Mouse (Mus musculus) adrenal gland, adult 18-20 months (tissue): ENCODE data around the gene Cog1. TPM values are rescaled to one million over a fixed set of nuclear protein-coding genes. Genes with fewer than 3 reads are reported as not detected.

Experiments used
- DNase-seq, 2 experiments: peaks; one replicate each; pipeline ENCODE4 v3.0.0; 2021 to 2022; ENCODE audit warnings: low spot score in 2 of 2
- long read RNA-seq, 2 experiments: library from polyadenylated mRNA; stranded (forward); transcript quantifications; one replicate each; pipeline ENCODE4 v2.0.0; 2021
- total RNA-seq, 2 experiments: library from RNA; stranded (reverse); gene quantifications; 1 replicate in 1 of 2; 2 replicates in 1 of 2; pipeline ENCODE4 v1.2.3; 2021

Cog1 gene
- total RNA-seq, result 10 to 100 TPM; 36.5 to 44.0 TPM
- long read RNA-seq, experiment 1, transcript Cog1-201 (14 exons, 3,935 nt), result major isoform, 27 of 71 reads
- long read RNA-seq, experiment 1, partial matches to known transcripts, result 14 of 71 reads
- long read RNA-seq, experiment 1, other reads (novel, unspliced or antisense), result 29 of 71 reads
- long read RNA-seq, experiment 2, transcript Cog1-201 (14 exons, 3,935 nt), result major isoform, 66 of 126 reads
- long read RNA-seq, experiment 2, partial matches to known transcripts, result 26 of 126 reads
- long read RNA-seq, experiment 2, other reads (novel, unspliced or antisense), result 34 of 126 reads

DNA sequence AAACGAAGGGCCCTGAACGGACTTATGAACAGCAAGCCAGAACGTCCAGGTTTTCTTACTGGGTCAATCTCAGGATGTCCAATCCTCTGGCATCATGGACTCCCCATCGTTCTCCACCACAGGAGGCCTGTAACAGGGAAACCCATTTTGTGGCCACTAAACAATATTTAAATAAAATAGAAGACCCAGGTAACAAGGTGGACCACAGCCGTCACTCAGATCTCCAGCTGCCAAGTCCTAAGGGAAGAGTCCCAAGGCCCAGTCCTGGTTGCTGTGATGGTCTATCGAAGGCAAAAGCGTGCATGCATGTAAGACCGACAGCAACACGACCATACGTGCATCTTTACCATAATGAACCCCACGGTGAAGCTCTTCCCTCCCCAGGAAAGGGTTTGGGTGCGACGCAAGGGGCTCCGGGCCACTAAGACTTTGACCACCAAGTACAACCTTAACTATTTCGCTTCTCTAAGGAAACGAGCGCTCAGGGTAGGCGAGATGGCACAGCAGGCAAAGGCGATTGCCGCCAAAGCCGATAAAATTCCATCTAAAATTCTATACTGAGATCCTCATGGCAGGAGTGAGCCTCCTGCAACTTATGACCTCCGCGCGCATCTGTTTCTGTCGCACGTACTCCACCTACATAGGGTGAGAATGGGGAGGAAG lies at the start of gene Cog1:
Gene Cog1, plus strand, starts transcription at position 480 of the 663 bp plus-strand sequence.
- no peak for DNase-seq

DNA sequence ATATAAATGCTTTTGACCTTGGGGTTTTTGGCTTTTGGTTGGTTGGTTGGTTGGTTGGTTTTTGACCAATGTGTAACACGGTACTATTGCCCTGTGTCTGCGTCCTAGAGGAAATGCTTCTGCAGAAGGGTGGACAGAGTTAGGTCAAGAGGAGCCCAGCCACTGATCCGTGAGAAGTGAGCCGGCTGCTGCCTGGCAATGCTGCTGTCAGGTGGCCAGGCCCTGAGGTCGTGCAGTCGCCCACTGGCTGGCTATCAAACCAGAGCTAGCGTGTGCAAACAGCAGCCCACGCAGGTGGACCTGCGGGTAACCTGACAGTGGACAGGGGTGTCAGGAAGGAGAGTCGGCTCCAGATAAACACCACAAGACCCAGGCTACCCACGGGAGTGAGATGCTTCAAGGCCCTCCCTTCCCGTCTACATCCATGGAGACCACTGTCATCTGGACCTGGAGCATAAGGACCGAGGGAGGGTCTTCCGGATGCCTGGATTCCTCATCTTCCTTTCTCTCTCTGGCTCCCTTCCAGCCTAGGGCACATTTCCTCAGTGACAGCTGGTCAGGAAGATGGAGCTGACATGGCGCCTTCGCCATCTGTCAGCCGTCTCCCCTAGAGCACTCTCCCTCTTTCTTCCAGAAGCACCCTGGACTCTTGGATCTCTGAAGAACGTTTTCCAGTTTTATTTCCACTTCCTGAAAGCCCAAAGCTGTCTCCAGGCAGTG lies 48.3 kb upstream of the Cog1 start:
- no peak for DNase-seq

DNA sequence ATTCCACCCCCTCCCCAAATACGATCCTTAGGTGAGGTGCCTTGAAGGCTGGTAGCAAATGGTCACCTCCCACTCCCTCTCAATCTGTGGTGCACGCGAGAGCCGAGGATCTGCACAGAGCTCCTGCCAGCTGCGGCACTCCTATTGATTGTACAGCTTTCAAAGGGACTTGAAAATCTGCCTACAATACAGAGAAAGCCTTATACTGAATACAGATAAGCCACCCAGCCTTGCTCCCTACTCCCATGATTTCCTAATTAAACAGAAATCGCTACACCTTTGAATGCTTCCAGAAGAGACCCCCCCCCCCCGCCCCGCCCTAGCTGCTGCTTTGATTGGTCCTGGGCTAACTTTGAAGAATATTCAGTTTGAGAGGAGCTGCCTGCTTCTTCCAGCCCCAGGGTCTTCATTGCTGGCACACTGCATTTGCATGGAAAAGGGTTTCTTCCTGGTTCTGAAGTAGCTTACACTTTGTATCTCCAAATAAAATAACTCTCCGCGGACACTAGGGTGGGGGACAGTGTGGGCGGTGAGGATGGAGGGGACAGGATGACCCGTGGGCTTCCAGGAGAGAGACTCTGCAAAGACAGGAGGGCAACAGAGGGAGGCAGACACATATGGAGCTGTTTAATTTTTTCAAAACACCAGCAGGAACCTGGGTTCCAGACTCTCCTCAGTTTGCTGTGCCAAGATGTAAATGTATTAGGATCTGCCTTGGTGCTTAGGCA lies 47.2 kb upstream of the Cog1 start:
- DNase-seq, result no peak

DNA sequence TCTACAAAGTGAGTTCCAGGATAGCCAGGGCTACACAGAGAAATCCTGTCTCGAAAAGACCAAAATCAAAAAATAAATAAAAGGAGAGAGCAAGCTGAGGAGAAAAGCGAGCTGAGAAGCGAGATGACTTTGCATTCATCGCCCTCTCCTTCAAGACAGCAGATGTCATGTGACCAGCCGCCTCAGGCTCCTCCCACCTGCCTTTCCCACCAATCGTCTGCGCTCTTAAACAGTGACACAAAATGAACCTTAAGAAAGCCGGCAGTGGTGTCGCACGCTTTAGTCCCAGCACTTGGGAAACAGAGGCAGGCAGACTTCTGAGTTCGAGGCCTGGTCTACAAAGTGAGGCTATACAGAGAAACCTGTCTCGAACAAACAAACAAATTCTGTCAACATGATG lies 41.4 kb upstream of the Cog1 start:
- no peak for DNase-seq

DNA sequence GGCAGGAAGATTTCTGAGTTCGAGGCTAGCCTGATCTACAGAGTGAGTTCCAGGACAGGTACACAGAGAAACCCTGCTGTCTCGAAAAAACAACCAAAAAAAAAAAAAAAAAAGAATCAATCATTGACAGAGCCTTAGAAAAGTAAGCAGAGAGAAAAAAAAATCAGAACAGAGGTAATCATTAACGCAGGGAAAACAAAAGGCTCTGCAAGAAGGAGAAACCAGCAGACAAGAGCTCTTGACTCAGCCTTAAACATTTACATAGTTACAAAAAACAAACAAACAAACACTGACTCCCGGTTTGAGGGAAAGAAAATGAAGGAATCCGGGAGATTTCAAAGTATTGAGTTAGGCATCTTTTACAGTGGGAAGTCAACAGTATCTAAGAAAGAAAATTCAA lies 39.4 kb upstream of the Cog1 start:
- no peak for DNase-seq

DNA sequence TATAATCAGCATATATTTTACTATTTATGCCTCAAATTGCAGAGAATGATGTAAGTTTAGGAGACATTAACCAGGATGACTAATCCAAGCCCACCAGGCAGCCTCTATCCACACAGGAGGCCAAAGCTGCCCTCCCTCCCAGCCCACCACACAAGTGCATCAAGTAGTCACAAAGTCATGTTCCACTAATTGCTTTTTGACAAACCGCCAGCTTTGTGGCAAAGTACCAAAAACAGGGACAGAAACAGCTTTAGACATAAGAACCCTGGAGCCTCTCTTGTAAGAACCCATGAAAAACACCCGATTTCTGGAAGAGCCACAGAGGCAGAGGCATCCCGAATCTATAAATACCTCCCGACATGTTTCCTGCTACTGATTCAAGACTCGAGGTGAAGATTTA lies 38.7 kb upstream of the Cog1 start:
- no peak for DNase-seq

DNA sequence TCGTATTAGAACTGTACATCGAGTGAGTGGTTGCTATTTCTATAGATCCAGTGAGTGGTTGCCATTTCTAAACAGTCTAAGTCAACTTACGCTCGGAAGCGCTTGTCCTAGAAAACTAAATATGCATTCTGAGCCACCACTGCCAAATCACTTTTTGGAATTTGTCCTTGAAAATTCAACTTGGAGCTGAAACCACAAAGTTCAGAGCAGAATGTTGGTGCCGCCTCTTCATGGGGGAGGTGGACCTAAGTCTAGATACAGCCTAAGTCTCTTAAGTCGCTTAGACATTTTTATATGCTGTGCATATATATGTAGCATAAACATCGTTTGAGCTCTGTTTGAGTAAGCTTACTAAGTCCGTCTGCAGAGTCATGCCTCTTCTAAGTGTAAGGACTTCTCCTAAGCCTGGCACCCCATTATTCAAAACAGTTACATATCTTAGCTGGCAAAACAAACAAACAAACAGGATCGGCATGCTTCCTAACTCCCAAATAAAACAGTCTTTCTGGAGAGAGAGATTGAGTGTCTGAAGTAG lies 37.8 kb upstream of the Cog1 start:
- no peak for DNase-seq

DNA sequence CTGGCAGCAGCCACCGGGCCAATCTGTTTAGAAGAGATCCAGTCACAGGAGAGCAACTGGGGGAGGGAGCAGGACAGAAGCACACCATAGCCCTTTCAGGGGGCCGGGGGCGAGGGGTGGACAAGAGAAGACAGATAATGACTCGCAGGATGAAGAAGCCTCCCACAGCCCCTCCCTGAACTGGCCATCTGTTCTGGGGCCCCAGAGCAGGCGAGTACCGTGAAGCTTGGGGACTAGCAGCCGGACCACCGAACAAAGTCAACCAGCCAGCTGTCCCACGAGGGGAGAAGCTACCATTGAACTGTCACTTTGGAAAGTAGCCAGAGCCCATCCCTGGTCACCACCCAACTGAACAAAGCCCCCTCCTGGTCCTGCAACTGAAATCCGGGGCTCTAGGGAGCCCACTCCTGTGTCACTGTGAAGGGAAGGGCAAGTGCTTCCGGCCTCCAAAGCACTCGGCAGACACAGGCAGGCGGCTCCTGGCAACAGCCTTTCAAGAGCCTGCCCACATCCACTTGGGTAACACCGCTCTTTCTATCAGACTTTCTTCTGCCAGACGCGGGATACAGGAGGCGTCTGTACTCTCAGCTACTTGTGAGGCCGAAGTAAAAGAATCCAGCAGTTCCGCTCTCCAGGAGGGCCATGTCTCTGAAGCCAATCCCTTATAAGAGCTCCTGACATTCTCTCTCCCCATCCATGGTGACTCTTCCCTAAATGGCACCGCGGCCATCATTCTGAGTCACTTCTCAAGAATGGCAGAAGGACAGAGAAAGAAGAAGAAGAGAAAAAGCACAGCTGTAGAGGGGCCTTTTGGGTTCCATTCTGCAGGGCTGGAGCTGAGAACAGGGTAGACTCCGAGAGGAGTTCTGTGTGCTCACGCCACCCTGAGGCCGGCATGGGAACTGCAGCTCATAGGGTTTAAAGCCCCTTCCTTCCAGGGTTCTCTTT lies 37.0 kb upstream of the Cog1 start:
- peak; percentile 51 to 65 for DNase-seq

DNA sequence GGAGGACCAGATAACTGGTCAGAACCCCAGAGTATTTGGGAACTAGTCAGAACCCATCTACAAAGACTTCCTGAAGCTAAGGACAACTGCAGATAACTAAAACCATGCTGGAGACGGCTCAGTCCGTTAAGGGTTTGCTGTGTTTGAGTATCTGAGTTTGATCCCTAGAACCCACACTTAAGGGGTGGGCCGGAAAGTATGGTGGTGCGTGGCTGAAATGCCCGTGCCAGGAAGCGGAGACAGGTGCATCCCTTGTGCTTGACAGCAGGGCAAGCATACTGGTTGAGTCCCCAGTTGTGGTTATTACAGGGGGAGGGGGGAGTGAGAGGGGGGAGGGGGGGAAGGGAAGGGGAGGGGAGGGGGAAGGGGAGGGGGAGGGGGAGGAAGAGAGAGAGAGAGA lies 34.5 kb upstream of the Cog1 start:
- DNase-seq, result no peak

DNA sequence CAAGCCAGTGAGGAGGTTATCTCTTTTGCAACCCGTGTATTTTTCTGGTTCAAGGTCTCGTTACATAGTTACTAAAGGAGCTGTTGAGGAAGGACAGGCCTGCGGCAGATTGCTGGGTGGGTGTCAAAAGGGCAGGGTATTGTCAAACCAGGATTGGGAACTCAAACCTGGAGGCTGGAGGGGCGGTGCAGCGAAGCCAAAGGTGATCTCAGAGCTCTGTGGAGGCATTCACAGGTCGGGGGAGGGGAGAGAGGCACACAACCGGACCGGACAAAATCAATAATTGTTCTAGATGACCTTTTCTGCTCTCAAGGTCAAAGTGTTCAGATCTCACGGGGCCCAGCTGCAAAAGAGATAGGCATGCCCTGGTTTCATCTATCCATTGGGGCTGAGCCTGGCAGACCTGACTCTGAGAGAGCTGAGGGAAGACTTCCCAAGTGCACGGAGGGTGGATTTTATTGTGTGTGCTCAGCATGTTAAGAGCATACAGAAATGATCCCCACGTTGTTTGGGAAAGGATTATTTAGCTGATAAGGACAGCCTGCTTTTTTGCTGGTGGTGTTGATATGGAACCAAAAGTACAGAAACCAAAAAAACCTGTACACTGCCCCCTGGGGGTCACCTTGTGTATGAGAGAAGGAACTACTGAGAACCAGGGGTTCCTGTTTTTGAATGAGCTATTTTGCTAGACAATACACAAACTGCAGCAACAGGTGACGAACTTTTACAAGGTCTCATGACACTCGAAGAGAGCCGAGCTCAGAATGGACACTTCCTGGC lies 31.6 kb upstream of the Cog1 start:
- peak; percentile 52 to 55 for DNase-seq

DNA sequence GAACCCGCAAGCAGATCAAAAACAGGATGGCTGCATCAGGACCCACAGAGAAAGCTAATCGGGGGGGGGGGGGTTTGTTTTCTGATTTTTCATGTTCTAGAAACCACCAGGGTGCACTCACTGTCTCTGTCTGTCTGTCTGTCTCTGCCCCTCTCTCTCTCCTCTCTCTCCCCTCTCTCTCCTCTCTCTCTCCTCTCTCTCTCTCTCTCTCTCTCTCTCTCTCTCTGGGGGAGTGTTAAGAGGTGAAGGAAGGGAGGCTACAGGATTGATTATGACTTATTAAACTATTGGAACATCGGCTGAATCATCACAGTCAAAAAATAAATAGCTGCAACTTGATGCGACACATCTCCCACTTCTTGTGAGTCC lies 30.7 kb upstream of the Cog1 start:
- DNase-seq, result no peak

DNA sequence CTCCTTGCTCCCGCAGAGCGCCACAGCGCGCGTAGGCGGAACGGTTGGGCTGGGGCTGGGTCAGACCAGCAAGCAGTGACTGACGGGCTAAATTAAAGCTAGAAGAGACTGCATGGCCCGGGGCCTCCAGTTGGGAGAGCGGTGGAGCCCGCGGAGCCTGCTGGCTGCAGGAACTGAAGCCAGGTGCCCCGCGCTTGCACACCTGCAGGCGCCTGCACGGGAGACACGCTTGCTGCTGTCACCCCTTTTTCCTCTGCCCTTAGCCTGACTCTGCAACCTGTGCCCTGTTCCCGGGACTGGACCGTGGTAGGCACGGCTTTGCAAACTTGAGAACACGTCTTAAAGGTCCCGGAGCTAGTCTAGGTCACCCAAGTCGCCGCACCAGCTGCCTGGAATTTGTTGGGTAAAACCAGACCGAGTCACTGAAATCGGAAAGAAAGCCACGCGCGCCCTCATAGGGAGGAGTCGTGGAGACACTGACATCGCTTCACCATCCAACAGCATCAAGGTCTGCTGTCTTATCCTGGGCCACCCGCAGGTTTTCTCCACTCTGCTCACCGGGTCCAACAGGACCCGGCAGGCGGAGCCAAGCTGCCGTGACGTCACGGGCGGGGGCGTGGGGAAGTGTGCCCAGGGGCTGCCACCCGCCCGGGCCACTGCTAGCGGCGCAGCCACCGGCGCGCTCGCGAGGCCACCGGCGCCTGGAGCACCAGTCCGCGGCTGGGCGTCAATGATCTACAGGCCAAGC lies 30.1 kb upstream of the Cog1 start, which contains the start of gene Sstr2:
Gene Sstr2, plus strand, starts transcription at position 671 of the 748 bp plus-strand sequence.
- DNase-seq, result peak; percentile 77 to 78

DNA sequence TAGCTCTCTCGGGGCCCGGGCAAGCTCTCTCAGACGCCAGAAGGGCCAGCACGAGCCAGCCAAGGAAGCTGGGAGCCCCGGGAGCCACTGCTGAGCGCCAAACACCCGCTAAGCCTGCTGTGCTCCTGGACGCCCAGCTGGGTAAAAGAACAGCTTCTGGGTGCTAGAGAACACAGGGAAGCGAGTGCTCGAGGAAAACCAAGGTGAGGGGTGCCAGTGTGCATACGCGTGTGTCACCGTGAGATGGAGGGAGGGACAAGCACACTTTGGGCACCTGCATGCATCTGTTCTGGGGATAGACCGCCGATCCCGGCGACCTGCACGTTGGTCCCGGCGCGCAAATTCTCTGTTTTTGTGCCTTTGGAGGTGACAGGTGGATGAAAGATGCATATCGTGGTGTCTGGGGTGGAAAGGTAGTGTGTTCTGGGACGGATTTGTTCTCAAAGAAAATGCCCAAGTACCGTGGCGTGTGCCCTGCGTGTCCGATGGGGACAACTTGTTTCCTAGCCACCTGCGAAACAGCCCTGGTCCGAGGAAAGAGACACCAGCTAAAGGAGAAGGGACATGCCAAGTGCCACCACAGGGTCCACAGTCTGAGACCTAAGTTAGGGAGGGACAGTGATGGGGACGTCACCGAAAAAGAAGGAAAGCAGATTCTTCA lies 29.4 kb upstream of the Cog1 start:
- no peak for DNase-seq

DNA sequence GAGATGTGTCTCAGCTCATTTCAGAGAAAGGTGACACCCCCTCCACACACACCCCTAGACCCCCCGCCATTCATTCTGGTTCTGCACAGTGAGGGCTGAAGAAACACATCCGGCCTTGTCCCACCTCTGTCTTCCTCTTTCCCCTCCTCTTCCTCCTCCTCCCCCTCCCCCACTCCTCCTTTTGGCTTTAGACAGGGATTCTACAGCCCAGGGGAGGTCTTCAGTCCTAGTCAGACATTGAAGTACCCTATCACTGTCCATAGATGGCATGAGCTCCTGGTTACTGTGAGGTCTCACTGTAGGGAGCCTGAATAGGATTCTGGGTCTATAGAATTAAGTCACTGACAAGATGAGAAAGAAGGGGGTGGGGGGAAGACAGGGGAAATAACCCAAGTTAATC lies 28.0 kb upstream of the Cog1 start:
- DNase-seq, result no peak

DNA sequence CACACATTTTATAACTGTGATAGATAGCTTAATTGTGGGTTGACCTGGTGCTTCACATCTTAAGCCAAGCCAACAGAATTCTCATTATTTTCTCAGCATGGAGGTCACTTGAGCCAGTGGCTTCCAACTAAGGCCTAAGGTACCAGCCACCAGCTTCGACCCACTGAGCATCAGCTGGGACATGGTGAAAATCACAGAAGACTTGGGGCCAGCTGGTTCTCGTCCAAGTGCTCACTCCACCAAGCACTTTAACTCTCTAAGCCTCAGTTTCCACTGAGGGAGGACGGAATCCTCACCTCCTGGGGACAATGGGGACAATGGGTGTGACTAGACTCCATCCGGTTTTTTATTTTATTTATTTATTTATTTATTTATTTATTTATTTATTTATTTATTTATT lies 26.9 kb upstream of the Cog1 start:
- no peak for DNase-seq

DNA sequence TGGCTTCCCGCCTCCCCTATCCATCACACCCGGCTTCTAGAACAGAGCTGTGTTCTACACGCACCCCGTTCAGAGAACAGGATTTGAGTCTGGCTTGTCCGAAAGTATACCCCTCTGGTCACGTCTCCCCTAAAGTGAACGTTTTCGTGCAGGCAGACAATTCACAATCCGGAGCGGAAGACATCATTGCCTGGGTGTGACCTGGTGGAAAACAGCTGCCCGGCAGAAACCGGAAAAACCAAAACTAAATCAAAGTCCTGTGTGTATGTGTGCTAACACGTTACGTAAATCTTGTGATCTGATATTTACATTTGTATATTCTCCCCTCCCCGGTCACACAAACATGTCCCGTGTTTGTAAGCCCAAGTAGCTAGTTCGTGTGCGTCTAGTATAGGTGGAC lies 23.5 kb upstream of the Cog1 start:
- DNase-seq, result no peak

DNA sequence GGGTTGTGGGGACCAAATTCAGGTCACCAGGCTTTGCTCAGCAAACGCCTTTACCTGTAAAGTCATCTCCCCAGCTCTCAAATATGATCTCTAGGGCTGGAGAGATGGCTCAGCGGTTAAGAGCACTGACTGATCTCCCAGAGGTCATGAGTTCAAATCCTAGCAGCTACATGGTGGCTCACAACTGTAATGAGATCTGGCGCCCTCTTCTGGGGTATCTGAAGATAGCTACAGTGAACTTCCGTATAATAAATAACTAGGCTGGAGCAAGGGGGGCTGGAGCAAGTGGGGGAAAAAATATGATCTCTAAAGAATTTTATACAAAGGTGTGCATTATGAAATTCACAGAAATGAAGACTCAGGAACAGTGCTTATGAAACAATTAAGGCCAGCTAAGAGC lies 21.2 kb upstream of the Cog1 start:
- DNase-seq, result no peak

DNA sequence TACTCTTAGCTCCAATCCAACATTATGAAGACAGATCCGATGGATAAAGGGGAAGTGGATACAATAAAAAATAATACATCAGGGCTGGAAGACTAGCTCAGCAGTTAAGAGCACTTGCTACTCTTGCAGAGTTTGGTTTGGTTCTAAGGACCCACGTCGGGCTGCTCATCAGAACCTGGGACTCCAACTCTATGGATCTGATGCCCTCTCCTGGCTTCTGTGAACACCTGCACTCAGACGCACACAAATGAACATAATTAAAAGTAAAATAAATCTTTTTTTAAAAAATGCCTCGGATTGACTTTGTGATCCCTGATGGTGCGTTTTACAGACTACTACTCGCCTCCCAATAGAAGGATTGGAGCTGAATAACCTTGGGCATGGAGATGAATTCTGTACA lies 18.3 kb upstream of the Cog1 start:
- DNase-seq, result no peak
